Comparison of ENCODE assay signal across 12 mouse cellular contexts in genomic region chr2:49918132-49918531, GRCm38 (mm10).
"Had no signal": no experiment of that assay in that cellular context is flagged by ENCODE, and none has a peak within 500 bp of the region (broad histone marks: within the 10 kb centered on the region; RNA-seq: fewer than 3 reads in every experiment).

No protein-coding gene starts in this region.

- DNase-seq: kidney, adult 9 months; kidney, postnatal 36 days; layer of hippocampus, adult 9-11 months; left cerebral cortex, postnatal 4 days; lung, adult 18-20 months; spleen, adult 18-20 months; thymus, adult 18-20 months; thymus, postnatal 14 days had no signal

- H3K27ac ChIP-seq: kidney, postnatal 0 days; limb, embryonic 13.5 days; liver, embryonic 14.5 days; midbrain, embryonic 13.5 days had no signal

- H3K9me3 ChIP-seq: limb, embryonic 13.5 days; midbrain, embryonic 13.5 days had no signal

- H3K4me2 ChIP-seq: limb, embryonic 13.5 days; midbrain, embryonic 13.5 days had no signal

- H3K27me3 ChIP-seq: limb, embryonic 13.5 days had no signal

- H3K4me3 ChIP-seq: limb, embryonic 13.5 days; midbrain, embryonic 13.5 days had no signal

- H3K9ac ChIP-seq: limb, embryonic 13.5 days; liver, embryonic 14.5 days; midbrain, embryonic 13.5 days had no signal

- H3K36me3 ChIP-seq: limb, embryonic 13.5 days; midbrain, embryonic 13.5 days had no signal
